Mouse (Mus musculus) neutrophil, adult 5-6 weeks (primary cell): ENCODE results near the gene Fam129b. TPM values are rescaled to one million over a fixed set of nuclear protein-coding genes. Genes with fewer than 3 reads are reported as not detected.
A peak's percentile ranks its signal among the peaks of the same experiment; 100 is the strongest.

ENCODE experiments used
- ATAC-seq: fragments of 151-379, 151-347 bp; 2 replicates; pipeline ENCODE4 v1.8.0; 2017; ENCODE audit warnings: mild to moderate bottlenecking, moderate TSS enrichment; ENCODE audit not compliant: insufficient number of reproducible peaks, poor library complexity, low FRiP score, severe bottlenecking; ENCODE audit errors: extremely low read depth
- total RNA-seq: library from RNA; stranded (forward); fragments of 200-1000 nt; gene quantifications from 2 replicates; pipeline ENCODE4 v1.2.3, GENCODE M21; 2017

Fam129b gene
- total RNA-seq, 1 experiment from 2014 or later: 6.1 TPM

GRCm38 (mm10) chr2:32882283-32883043, 6.5 kb downstream of the Fam129b start:
- ATAC-seq: no peak

GRCm38 (mm10) chr2:32884745-32885144, 8.8 kb downstream of the Fam129b start:
- ATAC-seq: no peak

DNA sequence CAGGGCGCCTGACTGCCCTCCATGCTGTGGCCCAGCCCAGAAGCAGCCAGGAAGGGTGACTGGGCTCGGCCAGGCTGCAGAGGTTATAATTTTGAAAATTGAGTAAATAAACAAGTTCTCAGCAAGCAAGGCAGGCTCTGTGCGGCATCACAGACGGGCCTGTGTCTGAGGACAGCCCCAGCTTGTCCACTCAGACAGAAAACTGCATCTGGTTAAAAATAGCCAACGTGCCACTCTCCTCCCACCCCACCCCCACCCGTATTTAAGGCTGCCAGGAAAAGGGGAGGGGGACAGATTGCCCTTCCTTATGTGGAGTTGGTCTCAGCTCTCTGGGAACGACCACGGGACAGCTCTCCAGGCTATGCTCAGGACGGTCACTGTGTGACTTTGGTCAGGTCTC, 12.1 kb downstream of the Fam129b start:
- ATAC-seq: no peak

DNA sequence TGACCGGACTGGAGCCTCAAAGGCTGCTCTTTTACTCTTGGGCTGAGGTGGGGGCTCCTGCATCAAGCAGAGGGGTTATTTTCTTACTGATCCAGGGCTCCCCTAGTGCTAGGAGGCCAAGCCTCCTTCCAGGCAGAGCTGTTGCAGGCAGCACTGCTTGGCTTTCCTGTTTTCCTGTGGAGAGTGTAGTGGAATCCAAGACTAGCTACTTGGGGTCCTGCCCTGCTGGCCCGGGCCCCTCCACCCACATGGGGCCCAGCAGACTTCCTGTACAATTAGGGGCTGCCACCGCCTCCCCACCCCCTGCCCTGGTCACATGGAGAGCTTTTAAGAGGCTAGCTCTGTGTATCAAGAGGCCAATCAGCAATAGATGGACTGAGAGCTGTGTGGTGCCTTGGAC, 12.6 kb downstream of the Fam129b start:
- ATAC-seq: no peak

GRCm38 (mm10) chr2:32890280-32890679, 14.4 kb downstream of the Fam129b start:
- ATAC-seq: no peak

- ATAC-seq: no peak
These were observed 15.4 kb downstream of the Fam129b start for GRCm38 (mm10) chr2:32891278-32891677.

- no peak for ATAC-seq
These were observed 16.6 kb downstream of the Fam129b start for GRCm38 (mm10) chr2:32892490-32892889.

GRCm38 (mm10) chr2:32894097-32894496, 18.2 kb downstream of the Fam129b start:
- peak; percentile 64; the same call in 1 of the 2 replicates for ATAC-seq

GRCm38 (mm10) chr2:32895606-32896106, 19.7 kb downstream of the Fam129b start:
- no peak for ATAC-seq

DNA sequence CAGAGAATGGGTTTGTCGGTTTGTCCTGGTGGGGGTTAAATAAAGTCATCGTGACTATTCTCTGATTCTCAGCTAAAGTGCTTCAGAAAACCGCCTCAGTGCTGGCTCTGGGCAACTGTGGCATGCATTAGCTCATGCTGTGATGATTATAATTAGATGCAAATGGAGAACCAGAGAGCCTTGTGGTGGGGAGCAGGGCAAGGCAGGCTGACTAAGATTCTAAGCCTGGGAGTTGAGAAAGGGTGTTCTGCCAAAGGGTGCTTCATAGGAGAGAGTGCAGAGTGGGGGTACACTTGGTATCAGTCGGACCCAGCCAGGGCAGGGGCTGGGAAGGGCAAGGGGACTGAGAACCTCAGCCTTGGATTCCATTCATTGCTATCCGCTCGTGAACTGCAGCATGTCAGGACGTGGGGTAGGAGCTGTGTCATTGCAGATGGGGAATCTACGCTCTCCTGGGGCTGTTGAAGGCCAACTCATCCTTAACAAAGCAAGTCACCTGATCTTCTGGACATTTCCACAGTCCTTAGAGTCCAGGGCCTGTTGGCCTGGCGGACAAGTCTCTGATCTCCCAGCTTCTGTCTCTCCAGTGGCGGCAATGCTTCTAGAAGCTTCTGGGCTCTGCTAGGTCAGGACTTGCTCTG, 20.7 kb downstream of the Fam129b start:
- no peak for ATAC-seq

- ATAC-seq: no peak
These were observed 23.1 kb downstream of the Fam129b start for GRCm38 (mm10) chr2:32898983-32899382.

- ATAC-seq: no peak
These were observed 26.2 kb downstream of the Fam129b start for GRCm38 (mm10) chr2:32902126-32902525.

- ATAC-seq: no peak
These were observed 27.6 kb downstream of the Fam129b start for GRCm38 (mm10) chr2:32903470-32903869.

DNA sequence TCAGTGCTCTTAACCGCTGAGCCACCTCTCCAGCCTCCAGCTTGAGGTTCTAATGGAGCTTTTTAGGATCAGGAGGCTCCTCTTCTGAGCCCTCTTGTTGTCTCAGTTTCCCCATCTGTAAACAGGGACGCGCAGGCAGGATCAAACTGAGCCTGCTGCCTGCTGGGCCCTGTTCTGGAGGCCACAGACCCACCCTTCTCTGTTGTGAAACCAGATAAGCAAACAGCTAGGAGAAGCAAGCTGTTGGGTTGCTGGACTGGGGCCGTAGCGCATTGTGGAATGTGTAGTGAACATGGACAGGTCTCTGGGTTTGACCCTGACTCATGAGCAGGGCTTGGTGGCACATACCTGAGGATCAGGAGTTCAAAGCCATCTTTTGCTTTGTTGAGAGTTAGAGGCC, 28.7 kb downstream of the Fam129b start:
- no peak for ATAC-seq

GRCm38 (mm10) chr2:32905297-32905696, 29.4 kb downstream of the Fam129b start:
- ATAC-seq: no peak

GRCm38 (mm10) chr2:32907442-32907841, 31.5 kb downstream of the Fam129b start:
- ATAC-seq: no peak

DNA sequence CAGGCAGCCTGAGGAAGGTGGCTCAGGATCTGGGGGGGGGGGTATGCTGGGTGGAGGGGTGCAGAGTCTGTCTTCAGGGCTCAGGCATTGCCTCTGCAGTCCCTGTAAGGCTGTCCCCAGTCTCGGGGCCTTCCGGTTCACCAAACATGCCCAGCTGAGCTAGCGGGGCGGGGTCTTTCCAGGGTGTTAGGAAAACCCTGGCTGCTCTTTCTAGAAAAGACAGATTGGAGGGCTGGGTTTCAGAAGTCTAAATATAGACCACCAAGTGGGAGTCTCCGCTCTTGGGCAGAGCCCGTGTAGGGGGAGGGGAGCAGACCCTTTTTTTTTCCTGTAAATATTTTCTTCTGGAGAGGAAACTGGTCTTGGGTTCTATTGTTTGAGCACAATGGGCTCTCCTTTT, 32.4 kb downstream of the Fam129b start:
- no peak for ATAC-seq

- no peak for ATAC-seq
These were observed 32.9 kb downstream of the Fam129b start for GRCm38 (mm10) chr2:32908796-32909195.

DNA sequence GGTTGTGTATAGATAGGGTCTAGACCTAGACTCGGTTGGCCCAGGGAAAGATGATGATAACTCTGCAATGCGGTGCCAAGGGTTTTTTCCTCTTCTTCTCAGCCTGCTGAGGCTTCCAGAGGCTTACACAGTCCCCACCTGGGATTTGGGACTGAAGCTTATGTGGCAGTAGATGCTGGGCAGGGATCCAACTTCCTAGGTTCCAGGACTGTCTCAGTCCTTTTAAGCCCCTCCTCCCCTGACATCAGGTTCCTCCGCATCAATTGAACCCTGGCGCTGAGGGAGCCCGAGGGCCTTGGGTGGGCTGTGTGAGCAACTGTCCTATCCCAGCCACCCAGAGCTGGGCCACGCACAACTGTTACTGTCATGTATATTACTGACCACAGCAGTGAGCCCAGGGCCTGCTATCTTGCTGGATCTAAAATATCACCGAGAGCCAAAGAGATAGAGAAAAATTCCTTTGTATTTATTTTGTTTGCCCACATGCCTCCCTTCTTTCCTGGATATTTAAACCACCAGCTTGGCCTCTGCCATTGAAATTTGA, 35.8 kb downstream of the Fam129b start:
- no peak for ATAC-seq

DNA sequence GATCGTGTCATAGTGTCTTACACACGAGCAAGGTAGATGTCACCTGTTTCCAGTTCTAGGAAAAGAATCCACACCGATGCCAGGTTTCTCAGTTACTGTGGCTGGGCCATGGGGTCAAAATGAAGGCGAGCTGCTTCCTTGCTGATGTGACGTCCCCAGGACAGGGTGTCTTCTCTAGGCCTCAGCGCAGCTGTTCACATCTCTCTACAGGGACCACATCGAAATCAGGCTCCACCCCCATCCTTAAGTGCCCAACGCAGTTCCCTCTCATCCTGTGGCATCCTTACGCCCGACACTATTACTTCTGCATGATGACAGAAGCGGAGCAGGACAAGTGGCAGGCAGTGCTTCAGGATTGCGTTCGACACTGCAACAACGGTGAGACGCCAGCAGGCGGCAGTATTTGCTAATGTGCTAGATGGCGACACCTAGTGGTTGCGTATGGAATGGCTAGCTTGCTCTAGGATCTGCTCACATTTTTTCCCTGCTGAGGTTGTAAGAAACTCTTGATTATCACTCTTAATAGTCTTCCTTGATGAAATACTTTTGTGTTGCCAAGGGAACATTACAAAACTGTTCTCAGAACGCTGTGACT, 36.4 kb downstream of the Fam129b start:
- peak; percentile 78 for ATAC-seq
